Mouse (Mus musculus) fat pad, adult 2 months (tissue): ENCODE results near the gene Scgb2b26.
"Not testable (repeated sequence)": the region's sequence is repeated elsewhere in the genome, so short reads cannot be mapped to it uniquely, and the experiment has no call there.

Experiments
- DNase-seq: peaks from one replicate; pipeline ENCODE4 v3.0.0-alpha.2; 2011; ENCODE audit warnings: low read depth, low spot score; ENCODE audit errors: extremely low read depth

Scgb2b26 gene

GRCm38 (mm10) chr7:33944940-33945339 lies at the start of gene Scgb2b26:
Gene Scgb2b26 (minus strand): TSS chr7:33945040.
- DNase-seq: no peak

- DNase-seq: not testable (repeated sequence)
Measured at GRCm38 (mm10) chr7:33982281-33982680, 37.4 kb upstream of the Scgb2b26 start.

GRCm38 (mm10) chr7:33902982-33903381 lies 41.9 kb downstream of the Scgb2b26 start:
- DNase-seq: no peak

DNA sequence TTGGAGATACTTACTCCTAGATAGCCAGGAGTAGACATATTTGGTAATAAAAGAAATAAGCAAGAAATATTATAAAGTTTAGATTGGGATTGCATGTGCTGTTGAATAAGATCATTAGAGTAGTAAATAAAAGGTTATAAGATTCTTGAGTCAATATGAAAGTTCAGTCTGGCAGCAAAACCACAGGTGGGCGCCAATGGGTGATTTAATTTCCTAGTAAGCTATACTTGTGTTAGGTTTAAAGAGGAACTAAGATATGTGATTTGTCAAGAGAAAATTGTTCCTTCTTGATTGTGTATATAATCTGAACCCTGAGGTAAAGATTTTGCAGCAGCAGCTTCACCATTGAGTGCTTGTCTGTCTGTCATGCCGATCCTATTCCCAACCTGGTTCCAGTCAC lies 44.0 kb downstream of the Scgb2b26 start:
- DNase-seq: no peak

- DNase-seq: no peak
Measured at GRCm38 (mm10) chr7:33900007-33900406, 44.8 kb downstream of the Scgb2b26 start.
